Mouse (Mus musculus) CD4-positive, CD25-positive, alpha-beta regulatory T cell, adult 4 months (primary cell): ENCODE data around the gene Naa11. TPM values are rescaled to one million over a fixed set of nuclear protein-coding genes. Genes with fewer than 3 reads are reported as not detected.

Source experiments
- ATAC-seq: one replicate; pipeline ENCODE4 v1.8.0; 2017
- polyA plus RNA-seq, 2 experiments: library from polyadenylated mRNA; unstranded; fragments of 100-300 nt; shearing (Covaris generic); gene quantifications; one replicate each; pipeline ENCODE4 v1.2.1; 2017

Gene Naa11
- polyA plus RNA-seq, 2 experiments from 2014 or later = not detected

DNA sequence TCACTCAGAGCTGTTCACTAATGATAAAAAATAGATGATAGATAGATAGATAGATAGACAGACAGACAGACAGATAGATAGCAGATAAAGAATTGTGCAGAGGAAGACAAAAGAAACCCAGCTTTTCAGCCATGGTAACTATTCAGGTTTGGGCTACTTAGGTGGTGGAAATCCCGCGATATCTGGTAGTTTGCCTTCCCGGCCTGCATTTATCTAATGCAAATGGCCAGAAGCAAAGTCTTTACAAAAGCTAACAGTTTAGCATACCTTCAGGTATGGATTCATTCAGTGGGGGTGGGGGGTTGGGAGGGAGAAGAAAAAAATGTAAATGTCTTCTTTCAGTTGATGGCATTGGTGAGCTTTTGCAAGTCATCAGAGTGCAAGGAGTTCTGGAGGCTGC is 48.0 kb downstream of the Naa11 start:
- no peak for ATAC-seq

GRCm38 (mm10) chr5:97334794-97335193 is 57.4 kb downstream of the Naa11 start:
- no peak for ATAC-seq

Other genes with a start within 250 kb of the Naa11 start
- gene Gk2, start 64.6 kb upstream of the Naa11 start, polyA plus RNA-seq = under 1 TPM in 1 of 2 experiments, not detected in 1; 0.23 TPM